Mouse (Mus musculus) myocyte (in vitro differentiated cells): Measurements from ENCODE around the gene Sdk2.

Experiments
- POLR2A ChIP-seq: IDR thresholded peaks from one replicate; pipeline ENCODE4 v1.6.1; 2011; ENCODE audit warnings: low read depth, mild to moderate bottlenecking, control low read depth, moderate library complexity; ENCODE audit not compliant: insufficient read length
- SRF ChIP-seq: IDR thresholded peaks from one replicate; pipeline ENCODE4 v1.6.1; 2011; ENCODE audit warnings: low read depth; ENCODE audit not compliant: control insufficient read depth, insufficient read length
- TCF12 ChIP-seq: IDR thresholded peaks from one replicate; pipeline ENCODE4 v1.6.1; 2011; ENCODE audit warnings: mild to moderate bottlenecking, control low read depth; ENCODE audit not compliant: poor library complexity, insufficient read depth, severe bottlenecking
- TCF3 ChIP-seq: IDR thresholded peaks from one replicate; pipeline ENCODE4 v1.6.1; 2011; ENCODE audit warnings: low read depth, control low read depth; ENCODE audit not compliant: insufficient read length

- no peak for TF ChIP-seq SRF
- TF ChIP-seq TCF3 = no peak
- TF ChIP-seq POLR2A = no peak
- no peak for TF ChIP-seq TCF12
Measured at GRCm38 (mm10) chr11:113888156-113888750, 178.6 kb downstream of the Sdk2 start.
